Mouse (Mus musculus): Measurements from ENCODE around the gene Gm10912. TPM values are rescaled to one million over a fixed set of nuclear protein-coding genes. Genes with fewer than 3 reads are reported as not detected.
"Not testable (repeated sequence)": the region's sequence is repeated elsewhere in the genome, so short reads cannot be mapped to it uniquely, and the experiment has no call there.

The Gm10912 gene
- total RNA-seq, 2 experiments from 2014 or later: 0.37 to 0.59 TPM

DNA sequence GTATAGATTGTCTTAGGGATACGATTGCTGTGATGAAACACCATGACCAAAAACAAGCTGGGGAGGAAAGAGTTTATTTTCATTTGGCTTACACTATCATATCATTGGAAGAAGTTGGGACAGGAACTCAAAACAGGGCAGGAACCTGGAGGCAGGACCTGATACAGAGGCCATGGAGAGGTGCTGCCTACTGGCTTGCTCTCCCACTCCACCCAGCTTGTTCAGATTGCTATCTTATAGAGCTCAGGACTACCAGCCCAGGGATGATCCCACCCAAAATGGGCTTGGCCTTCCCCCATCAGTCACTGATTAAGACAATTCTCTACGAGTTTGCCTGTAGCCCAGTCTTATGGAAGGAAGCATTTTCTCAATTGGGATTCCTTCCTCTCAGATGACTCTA is 1.5 kb upstream of the Gm10912 start:
- no peak for DNase-seq (ENCODE audit: extremely low spot score in 1 of 2, low spot score in 1 of 2)

DNA sequence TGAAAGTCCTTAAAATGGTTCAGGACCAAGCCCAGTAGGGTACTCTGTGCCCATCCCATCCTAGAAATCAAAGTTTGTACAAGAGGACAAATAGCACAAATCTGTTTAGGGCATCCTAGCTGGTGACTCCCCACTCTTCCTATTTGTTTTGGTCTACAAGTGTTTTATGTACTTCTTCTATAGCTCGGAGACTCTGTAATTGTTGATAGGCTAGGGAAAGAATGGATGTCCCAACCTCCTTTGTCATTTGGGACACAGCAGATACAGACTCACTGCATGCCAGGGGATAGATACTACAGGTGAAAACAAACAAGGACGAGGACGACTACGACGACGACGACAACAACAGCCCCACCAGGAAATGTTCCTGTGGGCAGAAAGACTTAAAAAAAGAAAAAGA is 2.8 kb downstream of the Gm10912 start, which contains the start of gene Gm10799:
Gene Gm10799, minus strand, starts transcription at position 101 of the 400 bp plus-strand sequence.
- DNase-seq (ENCODE audit: extremely low spot score in 1 of 2, low spot score in 1 of 2): not testable (repeated sequence)

DNA sequence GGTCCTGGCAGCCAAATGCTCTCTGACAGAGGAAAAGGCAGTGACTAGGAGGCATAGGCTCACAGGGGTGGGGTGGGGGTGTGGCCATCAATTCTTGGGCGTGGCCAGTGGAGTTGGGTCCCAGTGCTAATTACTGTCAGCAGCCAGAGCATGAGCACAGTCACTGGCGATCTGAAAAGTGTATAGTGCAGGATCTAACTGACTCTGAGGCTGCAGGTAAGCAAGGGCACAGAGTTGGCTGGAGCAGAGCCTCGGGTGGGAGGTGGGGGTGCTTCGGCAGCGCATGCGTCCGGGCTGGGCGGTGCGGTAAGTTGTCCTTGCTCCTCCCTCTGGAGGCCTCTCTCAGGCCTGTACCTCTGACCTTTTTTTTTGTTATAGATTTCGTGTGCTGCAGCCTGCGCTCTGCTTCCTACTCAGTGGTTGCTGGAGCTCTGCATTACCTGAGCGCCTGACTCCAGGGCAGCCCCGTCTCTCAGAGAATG is 4.1 kb downstream of the Gm10912 start, which contains the start of gene Cd59b:
Gene Cd59b, plus strand, starts transcription at position 146 of the 482 bp plus-strand sequence.
- DNase-seq (ENCODE audit: extremely low spot score in 1 of 2, low spot score in 1 of 2): no peak

DNA sequence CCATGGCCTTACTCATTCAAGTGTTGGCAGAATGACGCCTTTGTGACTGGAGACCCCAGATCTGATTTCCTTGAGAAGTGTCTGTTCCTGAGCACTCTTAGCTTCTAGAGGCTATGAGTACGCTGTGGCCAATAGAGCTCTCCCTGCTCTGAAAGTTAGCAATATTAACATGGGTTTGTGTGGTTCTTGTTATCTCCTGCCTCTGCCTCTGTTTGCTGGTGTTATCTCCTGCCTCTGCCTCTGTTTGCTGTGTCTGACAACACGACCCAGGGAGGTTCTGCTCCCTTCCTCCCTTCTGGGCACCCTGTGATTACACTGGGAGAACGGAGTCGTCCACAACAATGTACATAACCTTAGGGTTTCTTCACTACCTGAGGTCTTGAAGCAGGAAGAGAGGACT is 12.7 kb downstream of the Gm10912 start:
- DNase-seq (ENCODE audit: extremely low spot score in 1 of 2, low spot score in 1 of 2): not testable (repeated sequence)

DNA sequence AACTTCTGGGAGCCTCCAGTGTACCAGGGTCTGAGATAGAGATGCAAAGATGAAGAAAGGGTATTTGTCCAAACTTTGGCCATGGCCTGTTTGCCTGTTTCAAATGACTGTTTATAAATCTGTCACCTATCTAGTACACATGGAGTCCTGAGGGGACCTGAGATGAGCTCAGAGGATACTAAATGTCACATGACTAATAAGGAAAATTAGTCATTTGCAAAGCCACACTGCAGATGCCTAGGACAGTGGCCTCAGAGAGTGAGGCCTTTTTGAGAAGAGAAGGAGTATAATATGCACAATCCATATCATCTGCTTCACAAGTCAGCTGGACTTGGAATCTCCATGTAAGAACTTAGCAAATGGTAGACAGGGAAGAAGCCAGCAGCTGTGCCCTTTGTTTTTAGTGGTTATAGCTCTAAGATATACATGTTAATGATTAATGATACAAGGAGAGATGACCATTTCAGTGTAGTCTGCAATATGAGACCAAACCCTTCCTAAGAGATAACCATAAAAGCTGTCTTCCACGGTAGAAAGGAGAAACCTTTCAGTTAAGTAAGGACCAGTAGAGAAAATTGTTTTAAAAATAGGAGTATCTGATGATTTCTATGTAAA is 15.9 kb downstream of the Gm10912 start:
- not testable (repeated sequence) for DNase-seq (ENCODE audit: extremely low spot score in 1 of 2, low spot score in 1 of 2)

DNA sequence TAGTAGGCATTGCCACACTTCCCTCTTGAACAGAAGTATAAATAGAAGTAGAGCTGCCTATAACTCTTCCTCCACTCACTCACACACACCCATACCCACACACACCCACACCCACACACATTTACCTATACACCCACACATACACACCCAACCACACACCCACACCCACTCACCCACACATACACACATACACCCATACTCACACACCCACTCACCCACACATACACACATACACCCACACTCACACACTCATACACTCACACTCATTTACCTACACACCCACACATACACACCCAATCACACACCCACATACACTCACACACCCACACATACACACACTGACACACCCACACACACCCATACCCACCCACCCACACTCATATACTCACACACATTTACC is 16.8 kb downstream of the Gm10912 start:
- no peak for DNase-seq (ENCODE audit: extremely low spot score in 1 of 2, low spot score in 1 of 2)

DNA sequence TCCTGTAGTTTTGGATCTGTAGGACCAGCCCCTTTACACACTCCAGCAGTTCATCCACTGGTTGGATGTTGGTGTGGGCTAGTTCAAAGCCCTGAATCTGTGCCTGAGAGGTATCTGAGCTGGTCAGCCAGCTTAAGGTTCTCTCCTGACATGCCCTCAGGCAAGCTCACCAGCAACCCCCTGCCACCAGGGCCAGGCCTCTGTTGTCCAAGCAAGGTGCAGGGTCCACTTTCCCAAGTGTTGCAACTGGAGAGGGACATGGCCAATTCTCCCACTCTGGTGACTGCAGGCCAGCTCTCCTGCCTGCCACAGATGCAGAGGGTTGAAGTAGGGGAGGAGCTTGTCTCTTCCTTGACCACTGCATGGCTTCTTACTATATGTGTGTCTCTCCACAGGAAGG is 18.4 kb downstream of the Gm10912 start:
- DNase-seq (ENCODE audit: extremely low spot score in 1 of 2, low spot score in 1 of 2): not testable (repeated sequence)

DNA sequence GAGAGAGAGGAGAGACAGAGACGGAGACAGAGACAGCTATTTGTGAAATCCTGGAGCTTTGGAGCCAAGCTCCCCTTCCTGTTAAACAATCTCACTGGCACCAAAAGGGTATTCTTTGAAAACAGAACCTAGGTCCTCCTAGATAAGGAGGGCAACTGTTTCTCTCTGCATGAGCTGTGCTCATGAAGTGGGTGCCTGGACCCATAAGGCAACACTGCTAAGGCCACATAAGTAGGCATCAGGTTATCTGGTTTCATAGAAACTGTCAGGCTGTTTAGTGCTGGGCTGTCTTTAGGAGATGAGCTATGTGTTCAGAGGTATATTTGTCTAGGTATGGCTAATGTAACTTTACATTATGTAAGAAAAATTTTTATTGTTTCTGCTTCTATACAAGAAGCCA is 21.9 kb downstream of the Gm10912 start:
- DNase-seq (ENCODE audit: extremely low spot score in 1 of 2, low spot score in 1 of 2): not testable (repeated sequence)

DNA sequence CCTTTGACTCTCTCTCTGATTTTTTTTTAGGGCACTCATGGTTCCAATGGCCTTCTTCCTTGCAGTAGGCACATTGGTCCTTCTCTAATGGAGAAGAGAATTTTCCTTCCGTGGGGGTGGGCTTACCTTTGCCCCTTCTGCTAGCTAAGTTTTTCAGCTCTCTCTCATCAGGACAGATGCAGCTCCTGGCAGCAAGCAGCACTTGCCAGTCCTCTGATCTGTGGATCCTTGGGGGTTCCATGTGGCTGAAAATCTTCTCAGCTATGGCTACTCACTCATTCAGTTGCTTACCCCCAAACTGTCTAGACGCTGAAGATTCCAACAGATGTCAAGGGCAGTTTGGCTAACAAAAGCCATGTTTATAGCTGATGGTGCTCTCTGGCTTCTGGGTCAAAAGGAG is 27.7 kb downstream of the Gm10912 start:
- DNase-seq (ENCODE audit: extremely low spot score in 1 of 2, low spot score in 1 of 2): no peak

DNA sequence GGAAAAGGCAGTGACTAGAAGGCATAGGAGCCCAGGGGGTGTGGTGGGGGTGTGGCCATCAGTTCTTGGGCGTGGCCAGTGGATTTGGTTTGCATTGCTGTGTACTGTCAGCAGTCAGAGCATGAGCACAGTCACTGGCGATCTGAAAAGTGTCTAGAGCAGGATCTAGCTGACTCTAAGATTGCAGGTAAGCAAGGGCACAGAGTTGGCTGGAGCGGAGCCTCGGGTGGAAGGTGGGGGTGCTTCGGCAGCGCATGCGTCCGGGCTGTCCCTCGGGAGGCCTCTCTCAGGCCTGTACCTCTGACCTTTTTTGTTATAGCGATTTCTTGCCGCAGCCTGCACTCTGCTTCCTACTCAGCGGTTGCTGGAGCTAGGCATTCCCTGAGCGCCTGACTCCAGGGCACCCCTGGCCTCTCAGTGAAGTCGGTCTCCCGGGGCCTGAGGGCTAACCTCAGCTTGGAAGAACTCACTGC is 30.2 kb downstream of the Gm10912 start, which contains the start of gene Cd59a:
Gene Cd59a, plus strand, starts transcription at position 61 of the 473 bp plus-strand sequence.
- DNase-seq (ENCODE audit: extremely low spot score in 1 of 2, low spot score in 1 of 2): peak; percentile 16 to 32

DNA sequence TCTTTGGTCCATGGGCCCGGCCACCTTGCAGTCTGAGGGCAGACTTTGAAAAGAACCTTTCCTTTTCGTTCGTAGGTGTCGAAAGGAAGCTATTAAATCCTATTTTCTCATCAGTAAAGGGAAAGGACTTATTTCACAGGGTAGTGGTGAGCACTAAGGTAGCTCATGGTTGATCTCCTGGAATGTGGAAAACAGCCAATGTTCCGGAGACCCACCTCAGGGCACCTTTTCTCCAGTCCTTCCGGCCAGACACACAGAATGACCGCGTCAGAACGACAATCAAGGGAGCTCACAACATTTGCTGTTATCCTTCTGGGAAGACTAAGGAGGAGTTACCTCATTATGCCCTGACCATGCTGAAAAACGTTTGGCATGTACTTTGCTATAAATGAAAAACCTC is 30.6 kb downstream of the Gm10912 start:
- DNase-seq (ENCODE audit: extremely low spot score in 1 of 2, low spot score in 1 of 2): no peak

DNA sequence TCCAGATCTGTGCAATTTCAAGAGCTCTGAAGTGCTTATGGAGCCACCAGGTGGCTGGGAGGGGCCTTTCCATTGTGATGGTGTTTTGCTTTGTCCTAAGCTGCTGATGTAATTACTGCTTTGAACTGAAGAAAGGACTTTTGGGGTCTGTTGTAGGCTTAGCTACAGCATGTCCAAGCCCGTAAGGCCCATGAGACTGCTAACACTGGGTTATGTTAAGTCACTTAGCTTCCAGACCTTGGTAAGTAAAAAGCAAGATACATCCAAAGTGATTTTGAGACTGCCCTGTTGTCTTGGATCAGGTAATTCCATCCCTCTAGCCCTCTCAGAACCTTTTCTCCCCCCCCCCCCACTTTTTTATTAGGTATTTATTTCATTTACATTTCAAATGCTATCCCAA is 31.2 kb downstream of the Gm10912 start:
- not testable (repeated sequence) for DNase-seq (ENCODE audit: extremely low spot score in 1 of 2, low spot score in 1 of 2)

DNA sequence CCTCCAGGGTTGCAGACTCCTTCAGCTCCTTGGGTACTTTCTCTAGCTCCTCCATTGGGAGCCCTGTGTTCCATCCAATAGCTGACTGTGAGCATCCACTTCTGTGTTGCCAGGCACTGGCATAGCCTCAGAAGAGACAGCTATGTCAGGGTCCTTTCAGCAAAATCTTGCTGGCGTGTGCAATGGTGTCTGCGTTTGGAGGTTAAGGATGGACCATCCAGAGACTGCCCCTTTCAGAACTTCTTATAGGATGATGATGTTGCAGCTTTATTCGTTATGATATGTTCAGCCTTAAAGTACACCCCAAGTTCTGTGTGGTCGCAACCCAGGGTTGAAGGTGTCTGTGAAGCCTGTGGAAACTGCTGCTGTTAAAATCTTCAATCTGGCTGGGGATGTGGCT is 31.8 kb downstream of the Gm10912 start:
- not testable (repeated sequence) for DNase-seq (ENCODE audit: extremely low spot score in 1 of 2, low spot score in 1 of 2)

DNA sequence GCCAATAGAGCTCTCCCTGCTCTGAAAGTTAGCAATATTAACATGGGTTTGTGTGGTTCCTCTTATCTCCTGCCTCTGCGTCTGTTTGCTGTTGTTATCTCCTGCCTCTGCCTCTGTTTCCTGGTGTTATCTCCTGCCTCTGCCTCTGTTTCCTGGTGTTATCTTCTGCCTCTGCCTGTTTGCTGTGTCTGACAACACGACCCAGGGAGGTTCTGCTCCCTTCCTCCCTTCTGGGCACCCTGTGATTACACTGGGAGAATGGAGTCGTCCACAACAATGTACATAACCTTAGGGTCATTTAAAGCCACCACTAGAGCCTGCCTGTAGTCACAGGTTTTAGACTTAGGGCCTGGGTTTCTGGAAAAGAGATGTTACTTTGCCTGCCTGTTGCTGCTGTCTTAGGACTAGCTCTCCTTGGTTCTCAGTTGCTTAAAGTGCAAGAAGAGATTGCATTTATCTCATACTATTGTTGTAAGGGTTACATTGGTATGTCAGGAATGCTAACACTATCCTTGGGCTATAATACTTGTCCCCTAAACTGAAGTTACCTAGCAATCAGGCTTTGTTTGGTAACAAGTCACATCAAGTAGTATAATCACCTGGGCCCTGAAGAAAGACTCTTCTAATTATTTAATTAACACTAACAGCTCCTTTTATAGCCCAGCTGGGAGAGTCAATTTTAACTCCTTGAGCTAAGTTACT is 33.1 kb downstream of the Gm10912 start:
- DNase-seq (ENCODE audit: extremely low spot score in 1 of 2, low spot score in 1 of 2): no peak

DNA sequence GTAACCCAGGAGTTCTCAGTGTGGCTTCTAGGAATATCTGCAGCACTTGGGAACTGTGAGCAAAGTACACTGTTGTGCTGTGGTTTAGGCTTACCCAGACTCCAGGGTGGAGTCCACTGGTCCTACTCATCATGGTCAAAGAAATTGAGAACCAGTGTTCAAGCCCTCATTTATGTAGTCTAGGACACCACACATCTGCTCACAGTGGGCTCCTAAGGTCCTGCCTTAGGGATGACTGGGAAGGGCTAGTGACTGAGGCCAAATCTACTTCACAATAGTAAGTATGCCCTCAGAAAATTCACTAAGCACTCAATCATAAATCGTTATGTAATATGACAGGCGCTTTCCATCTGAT is 33.6 kb downstream of the Gm10912 start:
- no peak for DNase-seq (ENCODE audit: extremely low spot score in 1 of 2, low spot score in 1 of 2)

DNA sequence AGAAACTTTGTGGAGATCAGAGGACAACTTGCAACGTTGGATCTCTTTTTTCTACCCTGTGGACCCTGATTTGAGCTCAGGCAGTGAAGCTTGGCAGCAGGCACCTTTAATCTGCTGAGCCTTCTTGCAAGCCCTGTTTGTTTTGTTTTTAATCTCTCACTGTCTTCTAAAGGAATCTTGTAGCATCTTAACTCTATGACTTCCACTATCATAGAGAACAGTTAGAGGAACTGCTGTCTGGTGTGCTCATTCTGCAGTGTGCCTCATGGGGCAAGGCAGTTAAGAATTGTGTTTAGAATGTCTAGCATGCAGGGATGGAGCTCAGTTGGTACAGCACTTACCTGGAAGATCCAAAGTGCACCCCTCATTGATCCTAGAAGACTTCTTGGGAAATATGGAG is 34.3 kb downstream of the Gm10912 start:
- no peak for DNase-seq (ENCODE audit: extremely low spot score in 1 of 2, low spot score in 1 of 2)

DNA sequence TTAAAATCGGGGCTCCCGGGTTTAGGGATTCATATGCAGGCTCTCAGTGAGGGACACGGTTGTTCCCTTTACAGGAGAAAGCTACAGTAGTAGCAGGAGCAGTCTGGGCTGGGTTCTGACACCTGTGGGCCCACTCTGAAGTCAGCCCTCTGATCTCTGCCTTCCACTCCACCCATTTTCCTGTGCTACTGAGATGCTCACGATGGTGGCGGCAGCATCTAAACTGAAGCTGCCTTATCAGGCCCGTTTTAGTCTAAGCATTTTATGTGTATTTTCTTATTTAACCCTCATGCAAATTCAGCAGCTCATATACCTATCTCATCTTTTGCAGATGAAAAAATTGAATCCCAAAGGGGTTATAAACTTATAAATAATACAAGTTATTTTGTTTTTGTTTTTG is 39.2 kb downstream of the Gm10912 start:
- DNase-seq (ENCODE audit: extremely low spot score in 1 of 2, low spot score in 1 of 2): no peak

DNA sequence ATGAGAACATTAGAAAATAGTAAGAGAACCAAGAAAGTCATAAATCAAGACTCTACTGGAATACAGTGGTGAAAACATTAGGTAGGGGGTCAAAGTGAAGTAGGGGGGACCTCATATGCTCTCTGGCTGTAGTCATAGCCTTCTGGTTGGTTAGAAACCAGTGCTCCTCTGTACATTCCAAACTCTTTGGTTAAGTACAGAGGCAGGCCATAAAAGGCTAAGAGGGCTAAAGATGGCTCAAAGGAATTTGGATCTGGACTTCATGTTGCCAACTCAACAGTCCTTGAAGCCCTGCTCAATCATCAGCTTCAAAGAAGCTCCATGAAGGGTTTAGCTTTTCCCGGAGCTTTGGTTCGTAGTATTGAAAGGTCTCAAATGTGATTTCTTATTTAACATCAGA is 43.4 kb downstream of the Gm10912 start:
- not testable (repeated sequence) for DNase-seq (ENCODE audit: extremely low spot score in 1 of 2, low spot score in 1 of 2)

DNA sequence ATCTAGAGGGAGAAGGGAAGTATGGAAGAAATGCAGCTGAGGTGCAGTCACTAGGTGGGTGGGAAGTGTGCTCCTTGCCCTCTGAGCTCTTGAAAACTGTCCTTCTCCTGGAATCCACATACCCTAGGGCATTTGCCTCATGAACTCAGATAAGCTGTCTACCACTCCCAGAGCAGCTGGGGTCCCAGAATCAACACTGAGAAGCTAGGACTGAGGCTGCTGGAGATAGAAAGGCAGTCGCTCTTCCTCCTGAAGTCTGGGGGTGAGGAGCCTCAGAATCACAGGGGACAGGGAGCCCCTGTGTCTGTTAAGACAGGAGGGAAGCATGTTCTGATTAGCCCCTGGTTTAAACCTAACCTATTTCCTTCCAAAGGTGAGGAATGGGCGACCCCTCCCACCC is 43.9 kb downstream of the Gm10912 start:
- no peak for DNase-seq (ENCODE audit: extremely low spot score in 1 of 2, low spot score in 1 of 2)

DNA sequence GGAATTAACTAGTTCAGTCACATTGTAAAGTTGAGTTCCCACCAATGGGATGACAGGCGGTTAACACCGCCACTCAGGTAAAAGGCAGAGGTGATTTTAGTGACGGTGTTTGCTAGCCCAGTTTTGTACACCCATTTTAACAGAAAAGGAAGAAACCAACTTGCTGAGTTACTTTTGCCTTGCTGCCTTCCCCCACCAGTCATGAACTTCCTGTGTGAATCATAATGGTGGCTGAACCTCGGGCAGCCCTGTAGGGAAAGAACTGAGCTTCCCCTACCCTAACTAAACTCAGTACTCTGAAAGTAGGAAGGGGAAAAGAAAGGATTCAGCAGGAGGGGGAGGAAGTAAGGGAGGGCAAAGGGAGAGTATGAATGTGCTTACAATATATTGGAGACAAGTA is 44.4 kb downstream of the Gm10912 start:
- no peak for DNase-seq (ENCODE audit: extremely low spot score in 1 of 2, low spot score in 1 of 2)

DNA sequence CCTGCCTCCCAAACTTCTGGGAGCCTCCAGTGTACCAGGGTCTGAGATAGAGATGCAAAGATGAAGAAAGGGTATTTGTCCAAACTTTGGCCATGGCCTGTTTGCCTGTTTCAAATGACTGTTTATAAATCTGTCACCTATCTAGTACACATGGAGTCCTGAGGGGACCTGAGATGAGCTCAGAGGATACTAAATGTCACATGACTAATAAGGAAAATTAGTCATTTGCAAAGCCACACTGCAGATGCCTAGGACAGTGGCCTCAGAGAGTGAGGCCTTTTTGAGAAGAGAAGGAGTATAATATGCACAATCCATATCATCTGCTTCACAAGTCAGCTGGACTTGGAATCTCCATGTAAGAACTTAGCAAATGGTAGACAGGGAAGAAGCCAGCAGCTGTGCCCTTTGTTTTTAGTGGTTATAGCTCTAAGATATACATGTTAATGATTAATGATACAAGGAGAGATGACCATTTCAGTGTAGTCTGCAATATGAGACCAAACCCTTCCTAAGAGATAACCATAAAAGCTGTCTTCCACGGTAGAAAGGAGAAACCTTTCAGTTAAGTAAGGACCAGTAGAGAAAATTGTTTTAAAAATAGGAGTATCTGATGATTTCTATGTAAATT is 45.7 kb downstream of the Gm10912 start:
- not testable (repeated sequence) for DNase-seq (ENCODE audit: extremely low spot score in 1 of 2, low spot score in 1 of 2)
